Mouse (Mus musculus) embryo, embryonic 10.5 days (tissue): ENCODE data around the gene 4930426L09Rik.
A peak's percentile ranks its signal among the peaks of the same experiment; 100 is the strongest.
"Not testable (repeated sequence)": the region's sequence is repeated elsewhere in the genome, so short reads cannot be mapped to it uniquely, and the experiment has no call there.

Source experiments
- DNase-seq: peaks from one replicate; pipeline ENCODE4 v3.0.0-alpha.2; 2015; ENCODE audit warnings: low spot score

Gene 4930426L09Rik

GRCm38 (mm10) chr2:18970461-18970860, 27.7 kb upstream of the 4930426L09Rik start:
- DNase-seq: no peak

GRCm38 (mm10) chr2:18971564-18971963, 26.6 kb upstream of the 4930426L09Rik start:
- no peak for DNase-seq

GRCm38 (mm10) chr2:18974882-18975645, 23.1 kb upstream of the 4930426L09Rik start:
- DNase-seq: no peak

- DNase-seq: no peak
Measured at GRCm38 (mm10) chr2:18976175-18976574, 22.0 kb upstream of the 4930426L09Rik start.

- no peak for DNase-seq
Measured at GRCm38 (mm10) chr2:18977201-18977805, 20.8 kb upstream of the 4930426L09Rik start.

GRCm38 (mm10) chr2:18979046-18979445, 19.1 kb upstream of the 4930426L09Rik start:
- DNase-seq: no peak

GRCm38 (mm10) chr2:18979675-18980074, 18.5 kb upstream of the 4930426L09Rik start:
- DNase-seq: no peak

- DNase-seq: no peak
Measured at GRCm38 (mm10) chr2:18982581-18982980, 15.6 kb upstream of the 4930426L09Rik start.

- no peak for DNase-seq
Measured at GRCm38 (mm10) chr2:18983546-18983945, 14.6 kb upstream of the 4930426L09Rik start.

GRCm38 (mm10) chr2:18984095-18984847, 13.9 kb upstream of the 4930426L09Rik start:
- no peak for DNase-seq

- no peak for DNase-seq
Measured at GRCm38 (mm10) chr2:18985506-18985905, 12.6 kb upstream of the 4930426L09Rik start.

- no peak for DNase-seq
Measured at GRCm38 (mm10) chr2:18988885-18989284, 9.3 kb upstream of the 4930426L09Rik start.

GRCm38 (mm10) chr2:18992512-18993510, 5.3 kb upstream of the 4930426L09Rik start:
- no peak for DNase-seq

GRCm38 (mm10) chr2:18996451-18997211, 1.5 kb upstream of the 4930426L09Rik start:
- peak; percentile 53 for DNase-seq

- peak; percentile 61 for DNase-seq
Measured at GRCm38 (mm10) chr2:18997387-18997971, 664 bp upstream of the 4930426L09Rik start.

GRCm38 (mm10) chr2:18999395-18999794, 1.3 kb downstream of the 4930426L09Rik start:
- DNase-seq: no peak

- DNase-seq: no peak
Measured at GRCm38 (mm10) chr2:19004801-19005200, 6.7 kb downstream of the 4930426L09Rik start.

- DNase-seq: no peak
Measured at GRCm38 (mm10) chr2:19006124-19006523, 8.0 kb downstream of the 4930426L09Rik start.

- no peak for DNase-seq
Measured at GRCm38 (mm10) chr2:19007580-19007979, 9.4 kb downstream of the 4930426L09Rik start.

GRCm38 (mm10) chr2:19010541-19010940, 12.4 kb downstream of the 4930426L09Rik start:
- DNase-seq: not testable (repeated sequence)
